Mouse (Mus musculus) embryonic facial prominence, embryonic 14.5 days (tissue): ENCODE data around the gene Prr23a3. TPM values are rescaled to one million over a fixed set of nuclear protein-coding genes. Genes with fewer than 3 reads are reported as not detected.

Experiments
- ATAC-seq: fragments of 200-750 bp; cut with Nextera tagmentation; 2 replicates; pipeline ENCODE4 v1.8.0; 2017; ENCODE audit warnings: low read depth, moderate number of reproducible peaks, moderate TSS enrichment
- DNase-seq: peaks from one replicate; pipeline ENCODE4 v3.0.0-alpha.2; 2015; ENCODE audit warnings: low spot score
- H3K27ac ChIP-seq: fragments of 300-500 bp; sonication (generic); replicated peaks from 2 replicates; pipeline ENCODE4 v1.5.1; 2014; ENCODE audit warnings: low read depth, mild to moderate bottlenecking, low read length, moderate library complexity
- H3K27me3 ChIP-seq: fragments of 300-500 bp; sonication (generic); replicated peaks from 2 replicates; pipeline ENCODE4 v1.6.1; 2014; ENCODE audit warnings: low read length; ENCODE audit not compliant: control insufficient read depth, insufficient read depth
- H3K36me3 ChIP-seq: fragments of 300-500 bp; sonication (generic); 2 replicates; pipeline ENCODE4 v1.6.1; 2014; ENCODE audit warnings: low read length, mixed read lengths; ENCODE audit not compliant: control insufficient read depth, insufficient read depth
- H3K4me1 ChIP-seq: fragments of 300-500 bp; sonication (generic); 2 replicates; pipeline ENCODE4 v1.6.1; 2014; ENCODE audit warnings: antibody characterized with exemption, low read length; ENCODE audit not compliant: control insufficient read depth, insufficient read depth
- H3K4me2 ChIP-seq: fragments of 300-500 bp; sonication (generic); 2 replicates; pipeline ENCODE4 v1.6.1; 2014; ENCODE audit warnings: low read depth, mild to moderate bottlenecking, low read length, moderate library complexity, mixed read lengths
- H3K4me3 ChIP-seq: fragments of 300-500 bp; sonication (generic); 2 replicates; pipeline ENCODE4 v1.5.1; 2014; ENCODE audit warnings: low read depth, mild to moderate bottlenecking, low read length
- H3K9ac ChIP-seq: fragments of 300-500 bp; sonication (generic); 2 replicates; pipeline ENCODE4 v1.6.1; 2014; ENCODE audit warnings: low read depth, mild to moderate bottlenecking, low read length, moderate library complexity, mixed read lengths
- H3K9me3 ChIP-seq: fragments of 300-500 bp; sonication (generic); 2 replicates; pipeline ENCODE4 v1.6.1; 2016; ENCODE audit warnings: low read length; ENCODE audit not compliant: control insufficient read depth
- WGBS: fragments of 180-500 bp; shearing (Covaris S2); extraction: QIAGEN DNeasy Blood & Tissue Kit; methylation state at CpG from one replicate; pipeline ENCODE4 v1.1.7; 2014; 5-methylcytosine and 5-hydroxymethylcytosine counted together
- polyA plus RNA-seq: library from polyadenylated mRNA; unstranded; fragments of >200 nt; fragmentation: Nextera tagmentation; extraction: Ambion mirVana; gene quantifications from 2 replicates; pipeline ENCODE4 v1.2.1, GENCODE M21; 2014

The Prr23a3 gene
- polyA plus RNA-seq, 1 experiment from 2014 or later = not detected

GRCm38 (mm10) chr9:98837537-98838074, 27.0 kb upstream of the Prr23a3 start:
- Histone ChIP-seq H3K9ac (no peak overlapping the region), H3K9me3 (peaks cover 8% of the 10 kb centered on the region; the same call in 1 of the 2 replicates), H3K27me3 (no peaks in the 10 kb centered on the region), H3K4me1 (no peaks in the 10 kb centered on the region), H3K4me2 (no peak overlapping the region), H3K27ac (no peak overlapping the region), H3K4me3 (no peak overlapping the region), H3K36me3 (no peaks in the 10 kb centered on the region)
- ATAC-seq = no peak
- DNase-seq = no peak
- 73% methylated on average over 7 of the region's 7 CpGs for WGBS

- no peak within 1 kb of the TSS for H3K4me3 ChIP-seq
- no peaks in the 10 kb centered on the region for H3K27me3 ChIP-seq
- ATAC-seq (no peak), DNase-seq (no peak)
- 62% methylated on average over 22 of the region's 22 CpGs for WGBS
- no peak within 1 kb of the TSS for H3K4me2 ChIP-seq
- H3K36me3 ChIP-seq = no peaks in the 10 kb centered on the region
- no peak within 1 kb of the TSS for H3K9ac ChIP-seq
- no peaks in the 10 kb centered on the region for H3K4me1 ChIP-seq
- peaks cover 8% of the 10 kb centered on the region; the same call in 1 of the 2 replicates for H3K9me3 ChIP-seq
- no peak within 1 kb of the TSS for H3K27ac ChIP-seq
These were observed 22.4 kb upstream of the Prr23a3 start, which contains the start of gene Prr23a1 for GRCm38 (mm10) chr9:98842117-98842516. Gene Prr23a1, plus strand, starts transcription at chr9:98842503.

GRCm38 (mm10) chr9:98856210-98856609, 8.4 kb upstream of the Prr23a3 start, which contains the start of gene Prr23a2:
Gene Prr23a2, plus strand, starts transcription at chr9:98856494.
- Histone ChIP-seq H3K9me3 (no peaks in the 10 kb centered on the region), H3K4me1 (no peaks in the 10 kb centered on the region), H3K27me3 (no peaks in the 10 kb centered on the region), H3K36me3 (no peaks in the 10 kb centered on the region), H3K4me3 (no peak within 1 kb of the TSS), H3K27ac (no peak within 1 kb of the TSS), H3K4me2 (no peak within 1 kb of the TSS), H3K9ac (no peak within 1 kb of the TSS)
- DNase-seq = no peak
- 76% methylated on average over 16 of the region's 18 CpGs for WGBS
- no peak for ATAC-seq

GRCm38 (mm10) chr9:98863463-98863862, 1.1 kb upstream of the Prr23a3 start:
- Histone ChIP-seq H3K4me1 (no peaks in the 10 kb centered on the region), H3K9ac (no peak overlapping the region), H3K27me3 (0 out of 2 replicates have a peak, but pooled peaks cover 3% of the 10 kb centered on the region), H3K4me3 (no peak overlapping the region), H3K9me3 (no peaks in the 10 kb centered on the region), H3K36me3 (no peaks in the 10 kb centered on the region), H3K4me2 (no peak overlapping the region), H3K27ac (no peak overlapping the region)
- no peak for DNase-seq
- no peak for ATAC-seq
- WGBS = 71% methylated on average over 3 of the region's 3 CpGs

GRCm38 (mm10) chr9:98901486-98901885, 36.9 kb downstream of the Prr23a3 start:
- WGBS = 90% methylated on average over 1 of the region's 1 CpGs
- Histone ChIP-seq H3K27ac (no peak overlapping the region), H3K9ac (no peak overlapping the region), H3K4me2 (no peak overlapping the region), H3K4me1 (no peaks in the 10 kb centered on the region), H3K27me3 (no peaks in the 10 kb centered on the region), H3K4me3 (no peak overlapping the region), H3K36me3 (no peaks in the 10 kb centered on the region), H3K9me3 (peaks cover 11% of the 10 kb centered on the region)
- ATAC-seq (no peak), DNase-seq (no peak)

GRCm38 (mm10) chr9:98902819-98903218, 38.3 kb downstream of the Prr23a3 start, which contains the start of gene 7420426K07Rik:
Gene 7420426K07Rik, plus strand, starts transcription at chr9:98903119.
- no peak within 1 kb of the TSS for H3K4me2 ChIP-seq
- 83% methylated on average over 2 of the region's 2 CpGs for WGBS
- no peaks in the 10 kb centered on the region for H3K27me3 ChIP-seq
- H3K9ac ChIP-seq = no peak within 1 kb of the TSS
- DNase-seq = no peak
- no peaks in the 10 kb centered on the region for H3K9me3 ChIP-seq
- ATAC-seq = no peak
- H3K27ac ChIP-seq = no peak within 1 kb of the TSS
- no peak within 1 kb of the TSS for H3K4me3 ChIP-seq
- no peaks in the 10 kb centered on the region for H3K36me3 ChIP-seq
- no peaks in the 10 kb centered on the region for H3K4me1 ChIP-seq

Other genes starting within 250 kb of the Prr23a3 start
- not detected in 2 replicates for gene Prr23a1, start 22.3 kb upstream of the Prr23a3 start, polyA plus RNA-seq
- not detected in 2 replicates for gene Prr23a2, start 8.3 kb upstream of the Prr23a3 start, polyA plus RNA-seq
- gene 7420426K07Rik, start 38.4 kb downstream of the Prr23a3 start, polyA plus RNA-seq = not detected in 2 replicates
- 1.0 and 1.5 TPM in 2 replicates for gene Foxl2, start 90.5 kb downstream of the Prr23a3 start, polyA plus RNA-seq
- 39.7 and 43.5 TPM in 2 replicates for gene Faim, start 121.6 kb downstream of the Prr23a3 start, polyA plus RNA-seq
- not detected in 2 replicates for gene Gm1123, start 170.9 kb downstream of the Prr23a3 start, polyA plus RNA-seq